Mouse (Mus musculus) CH12.LX (cell line): ENCODE measurements around the gene Bub1. TPM values are rescaled to one million over a fixed set of nuclear protein-coding genes. Genes with fewer than 3 reads are reported as not detected.

Source experiments
- DNase-seq: peaks from one replicate; pipeline ENCODE4 v3.0.0-alpha.2; 2013; ENCODE audit errors: extremely low read depth
- H3K27ac ChIP-seq: 2 replicates; pipeline ENCODE4 v1.5.1; 2012; ENCODE audit warnings: low read depth, mild to moderate bottlenecking, control low read depth, moderate library complexity; ENCODE audit not compliant: insufficient read depth
- H3K27me3 ChIP-seq: replicated peaks from 2 replicates; pipeline ENCODE3; 2012; ENCODE audit warnings: inconsistent platforms
- H3K36me3 ChIP-seq, 2 experiments: replicated peaks in 1 of 2; 2 replicates each; pipeline versions ENCODE3 to v1.6.1; 2012; ENCODE audit warnings: inconsistent platforms in 1 of 2, low read length in 1 of 2, mild to moderate bottlenecking in 1 of 2, mixed read lengths in 1 of 2, moderate library complexity in 1 of 2; ENCODE audit not compliant: control insufficient read depth in 1 of 2, insufficient read depth in 1 of 2
- H3K4me1 ChIP-seq, 2 experiments: 2 replicates each; pipeline ENCODE4 v1.6.1; 2012; ENCODE audit warnings: inconsistent platforms in 1 of 2, moderate library complexity in 1 of 2; ENCODE audit not compliant: insufficient read depth in 2 of 2, control insufficient read depth in 1 of 2
- H3K4me2 ChIP-seq: 2 replicates; pipeline ENCODE4 v1.6.1; 2012; ENCODE audit warnings: low read depth, mild to moderate bottlenecking, control low read depth; ENCODE audit not compliant: poor library complexity, insufficient read depth, severe bottlenecking
- H3K4me3 ChIP-seq, 3 experiments: fragments of 150-350 bp in 1 of 3; sonication (generic) in 1 of 3; replicated peaks in 1 of 3; 2 replicates each; pipeline versions ENCODE3 to v1.5.1; 2011 to 2012; ENCODE audit warnings: low read depth in 2 of 3, low read length in 2 of 3, mild to moderate bottlenecking in 2 of 3, moderate library complexity in 2 of 3, control low read depth in 1 of 3, improper control_type of control experiment in 1 of 3, inconsistent platforms in 1 of 3, mixed read lengths in 1 of 3; ENCODE audit not compliant: poor library complexity in 1 of 3
- H3K79me2 ChIP-seq: replicated peaks from 2 replicates; pipeline ENCODE4 v1.6.1; 2012; ENCODE audit warnings: mild to moderate bottlenecking, moderate library complexity; ENCODE audit not compliant: control insufficient read depth, poor library complexity, insufficient read depth, severe bottlenecking; ENCODE audit errors: extremely low read depth
- H3K9ac ChIP-seq: 2 replicates; pipeline ENCODE4 v1.6.1; 2012; ENCODE audit warnings: low read depth, mild to moderate bottlenecking, control low read depth, moderate library complexity; ENCODE audit not compliant: insufficient read depth
- H3K9me3 ChIP-seq: replicated peaks from 2 replicates; pipeline ENCODE3; 2012; ENCODE audit warnings: low read length, inconsistent platforms, mixed read lengths
- BHLHE40 ChIP-seq: IDR thresholded peaks from 2 replicates; pipeline ENCODE4 v1.6.1; 2011; ENCODE audit warnings: mild to moderate bottlenecking, low read depth, low read length, improper control_type of control experiment
- CHD1 ChIP-seq: IDR thresholded peaks from 2 replicates; pipeline ENCODE4 v1.6.1; 2012; ENCODE audit warnings: low read depth, low read length, improper control_type of control experiment, inconsistent platforms
- CTCF ChIP-seq, 2 experiments: IDR thresholded peaks in 1 of 2; conservative IDR thresholded peaks in 1 of 2; 2 replicates each; pipeline ENCODE4 v1.5.1; 2011 to 2012; ENCODE audit warnings: low read depth in 2 of 2, low read length in 2 of 2, improper control_type of control experiment in 1 of 2, inconsistent platforms in 1 of 2, mild to moderate bottlenecking in 1 of 2, moderate library complexity in 1 of 2
- E2F4 ChIP-seq: IDR thresholded peaks from 2 replicates; pipeline ENCODE4 v1.6.1; 2011; ENCODE audit warnings: low read depth, low read length, improper control_type of control experiment; ENCODE audit not compliant: insufficient replicate concordance
- ELF1 ChIP-seq: IDR thresholded peaks from 2 replicates; pipeline ENCODE4 v1.6.1; 2014; ENCODE audit warnings: low read depth, mild to moderate bottlenecking, inconsistent platforms, low read length, improper control_type of control experiment
- JUN ChIP-seq: IDR thresholded peaks from 2 replicates; pipeline ENCODE4 v1.6.1; 2011; ENCODE audit warnings: low read depth, mild to moderate bottlenecking, low read length, improper control_type of control experiment, moderate library complexity; ENCODE audit not compliant: insufficient read depth
- JUND ChIP-seq: conservative IDR thresholded peaks from 2 replicates; pipeline ENCODE4 v1.6.1; 2011; ENCODE audit warnings: low read depth, low read length, improper control_type of control experiment
- KAT2A ChIP-seq: IDR thresholded peaks from 2 replicates; pipeline ENCODE4 v1.6.1; 2012; ENCODE audit warnings: low read length, improper control_type of control experiment, inconsistent platforms; ENCODE audit not compliant: insufficient replicate concordance
- MAFK ChIP-seq: IDR thresholded peaks from 2 replicates; pipeline ENCODE4 v1.6.1; 2011; ENCODE audit warnings: low read length, improper control_type of control experiment; ENCODE audit not compliant: insufficient replicate concordance
- MEF2A ChIP-seq: IDR thresholded peaks from 2 replicates; pipeline ENCODE4 v1.6.1; 2014; ENCODE audit warnings: low read depth, mild to moderate bottlenecking, inconsistent platforms, low read length, improper control_type of control experiment, borderline replicate concordance
- MXI1 ChIP-seq: IDR thresholded peaks from 2 replicates; pipeline ENCODE4 v1.6.1; 2011; ENCODE audit warnings: mild to moderate bottlenecking, low read depth, low read length, improper control_type of control experiment
- MYC ChIP-seq: IDR thresholded peaks from 2 replicates; pipeline ENCODE4 v1.6.1; 2011; ENCODE audit warnings: low read depth, mild to moderate bottlenecking, improper control_type of control experiment, low read length
- PAX5 ChIP-seq: IDR thresholded peaks from 2 replicates; pipeline ENCODE4 v1.6.1; 2012; ENCODE audit warnings: low read length, inconsistent platforms, mixed read lengths
- SIN3A ChIP-seq: IDR thresholded peaks from 2 replicates; pipeline ENCODE4 v1.6.1; 2012; ENCODE audit warnings: low read length, improper control_type of control experiment, inconsistent platforms
- TCF12 ChIP-seq: IDR thresholded peaks from 2 replicates; pipeline ENCODE4 v1.6.1; 2014; ENCODE audit warnings: low read depth, mild to moderate bottlenecking, inconsistent platforms, low read length, improper control_type of control experiment
- USF1 ChIP-seq: IDR thresholded peaks from 2 replicates; pipeline ENCODE4 v1.6.1; 2014; ENCODE audit warnings: low read depth, mild to moderate bottlenecking, inconsistent platforms, low read length, improper control_type of control experiment
- ZC3H11A ChIP-seq: IDR thresholded peaks from 2 replicates; pipeline ENCODE4 v1.6.1; 2012; ENCODE audit warnings: low read depth, mild to moderate bottlenecking, inconsistent platforms, low read length, improper control_type of control experiment
- ZMIZ1 ChIP-seq: IDR thresholded peaks from 2 replicates; pipeline ENCODE4 v1.6.1; 2012; ENCODE audit warnings: low read depth, mild to moderate bottlenecking, inconsistent platforms, low read length, improper control_type of control experiment
- ZNF384 ChIP-seq: IDR thresholded peaks from 2 replicates; pipeline ENCODE4 v1.6.1; 2012; ENCODE audit warnings: low read depth, low read length, improper control_type of control experiment, inconsistent platforms
- dilution Hi-C: fragments of 300-500 bp; cut with MboI; formaldehyde crosslinking; loops from 2 replicates; pipeline ENCODE4 v1.14.3; 2020; ENCODE audit warnings: low sequenced_read_pairs; ENCODE audit not compliant: extremely low pct_unique_long_range_greater_than_20kb, extremely low pct_ligation_motif_present
- in situ Hi-C: fragments of 300-500 bp; cut with MboI; formaldehyde crosslinking; loops from 3 replicates; pipeline ENCODE4 v1.14.3; 2019; ENCODE audit warnings: low sequenced_read_pairs, low pct_ligation_motif_present, low pct_unique_long_range_greater_than_20kb, mixed read lengths
- polyA plus RNA-seq: library from polyadenylated mRNA; unstranded; fragments of >175 nt; gene quantifications from 2 replicates; pipeline ENCODE4 v1.2.1, GENCODE M21; 2012; ENCODE audit warnings: low read depth; ENCODE audit not compliant: insufficient read length
- total RNA-seq, 2 experiments: library from RNA; depleted of rRNA; stranded (reverse); fragments of 300-350 nt in 1 of 2; fragments of >200 nt in 1 of 2; gene quantifications; 2 replicates each; pipeline ENCODE4 v1.2.3; 2012 to 2014

The Bub1 gene
- total and polyA plus RNA-seq, 3 experiments: 47.0 to 131 (median 66.2) TPM

DNA sequence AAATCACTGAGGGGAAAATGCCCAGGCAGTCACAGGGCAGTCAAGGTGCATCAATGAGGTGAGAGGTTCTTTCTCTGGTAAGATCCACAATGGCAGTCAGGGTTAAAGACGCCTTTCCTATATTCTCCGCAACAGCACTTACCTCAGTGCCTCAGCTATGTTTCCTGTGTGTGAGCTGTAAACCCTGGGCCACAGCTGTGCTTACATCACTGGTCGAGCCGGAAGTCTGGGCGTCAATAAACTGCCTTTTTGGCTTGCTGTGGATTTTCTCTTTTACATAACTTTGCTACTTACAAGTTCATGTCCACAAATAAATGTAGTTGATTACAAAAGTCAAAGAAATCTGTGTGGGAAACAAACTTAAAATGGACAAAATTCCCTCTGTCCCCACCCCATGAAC lies 49.4 kb upstream of the Bub1 start:
- H3K4me3 ChIP-seq: no peak overlapping the region
- no peaks in the 10 kb centered on the region for H3K79me2 ChIP-seq
- H3K4me2 ChIP-seq: no peak overlapping the region
- no peaks in the 10 kb centered on the region for H3K36me3 ChIP-seq
- no peak overlapping the region for H3K9ac ChIP-seq
- H3K27me3 ChIP-seq: peaks cover 7% of the 10 kb centered on the region
- TF ChIP-seq ELF1: 0 out of 2 replicates have a peak, but pooled peaks have one; percentile 22
- no peak for TF ChIP-seq KAT2A
- TF ChIP-seq USF1: no peak
- TF ChIP-seq BHLHE40: no peak
- no peak for TF ChIP-seq TCF12
- no peak for TF ChIP-seq JUN
- TF ChIP-seq MEF2A: no peak
- no peaks in the 10 kb centered on the region for H3K9me3 ChIP-seq
- no peaks in the 10 kb centered on the region; a peak in 1 of 4 replicates for H3K4me1 ChIP-seq
- H3K27ac ChIP-seq: no peak overlapping the region
- DNase-seq: no peak
- dilution Hi-C loops (no loop called here), in situ Hi-C loops (loop anchor here (25.0 kb wide), 1 partner anchor 206 kb away; no protein-coding TSS in a partner anchor)

DNA sequence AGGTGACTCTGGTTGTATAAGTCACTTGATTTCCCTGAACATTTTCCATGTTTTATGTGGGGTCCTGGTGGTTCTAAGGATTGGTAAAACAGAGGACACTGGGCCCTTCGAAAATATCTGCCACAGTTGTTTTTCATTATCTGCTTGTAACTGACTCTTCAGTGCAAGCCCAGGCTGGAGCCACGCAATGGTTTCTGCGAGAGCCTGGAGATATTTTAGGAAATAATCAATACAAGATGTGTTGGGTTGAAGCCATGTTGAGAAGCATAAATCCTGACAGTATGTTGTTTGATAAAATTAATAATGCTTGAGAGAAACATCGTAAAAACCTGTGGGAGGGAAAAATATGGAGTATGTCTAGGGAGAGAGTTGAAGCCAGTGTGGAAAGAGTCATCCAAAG lies 32.7 kb upstream of the Bub1 start:
- no peak for DNase-seq
- H3K27ac ChIP-seq: no peak overlapping the region
- H3K4me1 ChIP-seq: no peaks in the 10 kb centered on the region
- in situ Hi-C loops: no loop called here
- no peak overlapping the region for H3K4me3 ChIP-seq
- H3K27me3 ChIP-seq: peaks cover 7% of the 10 kb centered on the region
- H3K4me2 ChIP-seq: no peak overlapping the region
- H3K9me3 ChIP-seq: no peaks in the 10 kb centered on the region
- dilution Hi-C loops: no loop called here
- TF ChIP-seq SIN3A (no peak), ZMIZ1 (no peak), MAFK (no peak), ZC3H11A (no peak), CTCF (conservative IDR thresholded peaks at IDR 0.05 in 1 of 2, IDR thresholded peaks at IDR 0.05 in 1 of 2; ENCODE audit: low read depth in 2 of 2, low read length in 2 of 2) (no peak), JUND (no peak), PAX5 (no peak), MYC (no peak), CHD1 (no peak), MXI1 (no peak), TCF12 (no peak), ZNF384 (no peak), USF1 (no peak), E2F4 (no peak), JUN (no peak)
- H3K9ac ChIP-seq: no peak overlapping the region
- H3K79me2 ChIP-seq: no peaks in the 10 kb centered on the region
- no peaks in the 10 kb centered on the region for H3K36me3 ChIP-seq
